Mouse (Mus musculus) Patski (cell line): ENCODE data around the gene Plxnb1. TPM values are rescaled to one million over a fixed set of nuclear protein-coding genes. Genes with fewer than 3 reads are reported as not detected.
"Not testable (repeated sequence)": the region's sequence is repeated elsewhere in the genome, so short reads cannot be mapped to it uniquely, and the experiment has no call there.

Experiments
- ATAC-seq: fragments of 100-300 bp; one replicate; pipeline ENCODE4 v1.8.0; 2021
- CTCF ChIA-PET: fragments of 350-600 bp; sonication (Branson Sonifier 250); formaldehyde crosslinking; loops from one replicate; lab custom pipeline; 2022; ENCODE audit warnings: inconsistent platforms; lab: Charles Lee
- POLR2A ChIA-PET: fragments of 350-600 bp; sonication (Branson Sonifier 250); formaldehyde crosslinking; loops from one replicate; lab custom pipeline; 2022; ENCODE audit warnings: antibody characterized with exemption, inconsistent platforms; lab: Charles Lee
- DNase-seq: peaks from one replicate; pipeline ENCODE4 v3.0.0-alpha.2; 2011; ENCODE audit warnings: low read depth, low spot score
- H3K27me3 ChIP-seq: fragments of 371-371 bp; one replicate; pipeline ENCODE4 v1.5.1; 2021
- CTCF ChIP-seq: fragments of 100-300 bp; IDR thresholded peaks from one replicate; pipeline ENCODE4 v1.5.1; 2021
- in situ Hi-C: fragments of 300-500 bp; cut with MboI; formaldehyde crosslinking; loops from 3 replicates; pipeline ENCODE4 v1.11.1; 2018; ENCODE audit warnings: low pct_unique_long_range_greater_than_20kb, mixed read lengths
- polyA plus RNA-seq: library from polyadenylated mRNA; unstranded; gene quantifications from one replicate; pipeline ENCODE4 v1.2.3, GENCODE M21; 2021

The Plxnb1 gene
- polyA plus RNA-seq, 1 experiment from 2014 or later, result 0.40 TPM

DNA sequence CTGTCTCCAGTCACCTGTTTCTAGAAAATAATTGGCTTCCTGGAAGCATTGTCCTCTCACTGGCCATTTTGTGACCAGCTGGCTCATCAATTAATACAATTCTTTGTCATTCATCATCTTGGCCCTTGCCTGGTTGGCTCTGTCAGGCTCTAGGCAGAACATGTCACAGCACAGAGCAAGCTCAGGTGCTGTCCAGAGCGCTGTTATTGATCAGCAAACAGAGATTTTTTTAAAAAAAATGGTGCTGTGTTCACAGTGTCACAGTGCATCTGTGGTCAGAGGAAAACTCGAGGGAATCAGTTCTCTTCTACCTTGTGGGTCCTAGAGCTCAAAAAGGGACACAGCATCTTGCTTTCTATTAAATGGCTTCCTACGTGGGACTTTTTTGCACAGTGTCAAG lies 30.3 kb downstream of the Plxnb1 start:
- CTCF ChIA-PET, result interaction anchor here (7.8 kb wide), 1 partner anchor 36 kb away, joined by 77 read pairs; no protein-coding TSS in a partner anchor
- DNase-seq (no peak), ATAC-seq (no peak)
- H3K27me3 ChIP-seq, result peaks cover 14% of the 10 kb centered on the region
- POLR2A ChIA-PET, result interaction anchor here (1.1 kb wide), 1 partner anchor 20 kb away, joined by 3 read pairs; no protein-coding TSS in a partner anchor
- in situ Hi-C loops, result loop anchor here (5.0 kb wide), 1 partner anchor 113 kb away; no protein-coding TSS in a partner anchor
- no peak for TF ChIP-seq CTCF

DNA sequence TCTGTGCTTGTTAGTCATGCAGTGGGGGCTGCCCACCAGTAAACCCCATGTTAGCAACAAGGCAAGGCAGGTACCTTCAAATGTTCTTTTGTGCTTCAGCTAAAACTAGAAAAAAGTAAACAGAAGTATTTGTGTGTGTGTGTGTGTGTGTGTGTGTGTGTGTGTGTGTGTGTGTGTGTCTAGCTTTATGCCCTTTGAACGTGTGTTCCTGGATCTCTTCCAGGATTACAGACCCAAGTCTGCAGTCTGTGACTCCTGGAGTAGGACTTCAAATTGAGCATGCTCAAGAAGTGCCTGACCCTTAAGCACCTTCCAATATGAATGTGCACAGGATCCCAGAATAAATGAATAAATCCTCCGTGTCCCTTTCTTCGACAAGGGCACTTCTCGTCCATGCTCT lies 31.9 kb downstream of the Plxnb1 start:
- peaks cover 14% of the 10 kb centered on the region for H3K27me3 ChIP-seq
- in situ Hi-C loops, result loop anchor here (5.0 kb wide), 1 partner anchor 115 kb away; no protein-coding TSS in a partner anchor
- CTCF ChIA-PET, result no interaction called here
- TF ChIP-seq CTCF, result no peak
- ATAC-seq (no peak), DNase-seq (no peak)
- POLR2A ChIA-PET, result no interaction called here

DNA sequence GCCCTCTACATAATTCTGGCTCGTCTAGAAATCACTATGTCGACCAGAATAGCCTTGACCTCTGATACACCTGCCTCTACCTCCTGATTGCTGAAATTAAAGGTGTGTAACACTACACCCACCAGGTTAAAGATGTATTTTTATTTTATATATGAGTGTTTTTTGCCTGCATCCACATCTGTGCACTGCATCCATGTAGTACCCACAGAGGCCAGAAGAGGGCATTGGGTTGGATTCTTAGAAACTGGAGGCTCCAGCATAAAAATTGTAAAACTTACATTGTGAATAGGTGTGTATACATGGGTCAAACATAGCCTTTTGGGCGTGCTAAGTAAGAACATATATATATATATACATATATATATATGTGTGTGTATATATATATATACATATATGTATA lies 33.0 kb downstream of the Plxnb1 start:
- ATAC-seq (no peak), DNase-seq (no peak)
- TF ChIP-seq CTCF, result peak; percentile 51
- H3K27me3 ChIP-seq, result peaks cover 19% of the 10 kb centered on the region
- ChIA-PET POLR2A (no interaction called here), CTCF (no interaction called here)
- in situ Hi-C loops, result loop anchor here (5.0 kb wide), 1 partner anchor 116 kb away; no protein-coding TSS in a partner anchor

DNA sequence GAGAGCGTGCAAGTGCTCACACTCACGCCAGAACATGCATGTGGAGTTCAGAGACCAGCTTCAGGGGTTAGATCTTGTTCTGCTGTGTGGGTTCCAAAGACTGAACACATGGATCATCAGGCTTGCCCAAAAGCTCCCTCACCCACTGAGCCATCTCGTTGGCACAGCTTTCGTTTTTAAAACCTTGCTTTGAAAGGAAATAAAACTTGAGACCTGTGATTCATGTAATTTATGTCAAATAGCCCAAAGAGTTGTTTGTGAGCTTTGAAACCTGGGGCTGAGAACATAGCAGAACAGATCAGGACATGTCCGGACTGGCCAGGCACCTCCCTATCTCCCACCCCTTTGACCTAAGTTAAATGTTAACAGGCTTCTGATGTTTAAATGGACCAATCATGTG lies 34.9 kb downstream of the Plxnb1 start:
- DNase-seq (peak; percentile 12), ATAC-seq (no peak)
- in situ Hi-C loops, result no loop called here
- peaks cover 14% of the 10 kb centered on the region for H3K27me3 ChIP-seq
- CTCF ChIA-PET, result no interaction called here
- TF ChIP-seq CTCF, result no peak
- POLR2A ChIA-PET, result no interaction called here

DNA sequence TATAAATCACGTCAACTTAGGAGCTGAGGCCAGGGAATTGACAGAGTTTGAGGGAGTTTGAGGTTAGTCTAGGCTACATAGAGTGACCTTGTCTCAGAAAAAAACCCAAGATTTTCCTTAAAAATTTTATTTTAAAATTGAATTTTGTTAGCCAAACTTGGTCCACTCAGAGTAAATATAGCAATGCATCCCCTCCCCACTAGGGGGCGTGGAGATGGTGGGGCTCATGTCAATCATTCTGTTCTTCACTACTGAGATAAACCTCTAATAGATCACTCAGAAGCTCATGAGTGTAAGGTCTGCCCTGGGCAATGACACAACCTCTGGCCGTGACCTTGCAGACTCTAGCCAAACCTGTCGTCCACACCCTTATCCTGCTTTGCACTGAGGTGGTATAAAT lies 45.2 kb downstream of the Plxnb1 start:
- CTCF ChIA-PET, in situ Hi-C loops, POLR2A ChIA-PET, DNase-seq, ATAC-seq: not testable (repeated sequence)
- H3K27me3 ChIP-seq, result peaks cover 23% of the 10 kb centered on the region

DNA sequence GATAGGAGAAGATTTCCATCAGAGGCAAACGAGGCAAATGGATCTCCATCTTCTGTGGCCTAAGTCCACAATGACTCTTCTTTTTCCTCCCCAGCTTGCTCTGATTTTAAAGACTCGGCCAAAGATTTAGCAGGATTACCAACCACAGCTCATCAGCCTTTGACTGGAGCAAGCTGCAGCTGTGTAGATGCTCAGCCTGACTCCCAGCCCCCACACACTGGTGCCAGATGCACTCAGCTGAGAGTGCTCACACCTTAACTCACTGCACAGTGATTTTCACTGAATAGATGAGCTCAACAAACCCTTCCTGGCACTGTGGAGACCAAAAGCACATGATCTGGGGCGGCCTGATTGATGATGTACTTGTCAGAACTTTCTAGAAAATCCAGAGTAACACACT lies 66.8 kb downstream of the Plxnb1 start, which contains the start of gene Fbxw21:
Gene Fbxw21, minus strand, starts transcription at position 101 of the 400 bp plus-strand sequence.
- in situ Hi-C loops, result no loop called here

DNA sequence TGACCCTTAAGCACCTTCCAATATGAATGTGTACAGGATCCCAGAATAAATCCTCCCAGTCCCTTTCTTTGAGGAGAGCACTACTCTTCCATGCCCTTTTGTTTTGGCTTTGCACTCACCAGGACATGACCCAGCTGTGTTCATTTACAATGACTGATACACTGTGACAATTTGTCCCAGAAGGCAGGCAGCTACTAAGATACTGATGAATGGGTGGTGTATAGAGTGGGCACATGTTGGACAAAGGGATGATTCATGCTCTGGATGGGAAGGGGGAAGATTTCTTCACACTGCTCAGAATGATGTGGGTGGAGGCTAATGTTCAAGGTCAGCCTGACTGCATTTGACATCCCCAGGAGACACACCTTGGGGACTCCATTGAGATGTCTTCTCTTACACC lies 72.1 kb downstream of the Plxnb1 start:
- ChIA-PET POLR2A (no interaction called here), CTCF (no interaction called here)
- in situ Hi-C loops, result no loop called here
- no peak for TF ChIP-seq CTCF
- DNase-seq (no peak), ATAC-seq (no peak)
- no peaks in the 10 kb centered on the region for H3K27me3 ChIP-seq

More for the DNA sequence above, 66.8 kb downstream of the Plxnb1 start, which contains the start of gene Fbxw21:
- no peak for DNase-seq
- no peak for ATAC-seq
- ChIA-PET CTCF (no interaction called here), POLR2A (no interaction called here)
- TF ChIP-seq CTCF, result no peak
- peaks cover 9% of the 10 kb centered on the region for H3K27me3 ChIP-seq

Other genes with a start within 250 kb of the Plxnb1 start
- gene Slc26a6, start 242.1 kb upstream of the Plxnb1 start, polyA plus RNA-seq, result 7.8 TPM
- not detected for gene Tmem89, start 180.8 kb upstream of the Plxnb1 start, polyA plus RNA-seq
- gene Uqcrc1, start 158.8 kb upstream of the Plxnb1 start, polyA plus RNA-seq, result 440 TPM
- 9.1 TPM for gene Col7a1, start 141.8 kb upstream of the Plxnb1 start, polyA plus RNA-seq
- gene Ucn2, start 109.4 kb upstream of the Plxnb1 start, polyA plus RNA-seq, result 0.18 TPM
- 7.2 TPM for gene Pfkfb4, start 103.6 kb upstream of the Plxnb1 start, polyA plus RNA-seq
- 86.9 TPM for gene Shisa5, start 56.8 kb upstream of the Plxnb1 start, polyA plus RNA-seq
- gene Trex1, start 35.7 kb upstream of the Plxnb1 start, polyA plus RNA-seq, result 18.1 TPM
- gene Atrip, start 21.3 kb upstream of the Plxnb1 start, polyA plus RNA-seq, result 10.3 TPM
- 8.4 TPM for gene Ccdc51, start 12.9 kb upstream of the Plxnb1 start, polyA plus RNA-seq
- 188 TPM for gene Tma7, start 12.8 kb upstream of the Plxnb1 start, polyA plus RNA-seq
- not detected for gene Fbxw21, start 66.7 kb downstream of the Plxnb1 start, polyA plus RNA-seq
- gene Fbxw13, start 100.6 kb downstream of the Plxnb1 start, polyA plus RNA-seq, result not detected
- not detected for gene Fbxw20, start 139.4 kb downstream of the Plxnb1 start, polyA plus RNA-seq
- gene Fbxw14, start 192.3 kb downstream of the Plxnb1 start, polyA plus RNA-seq, result not detected
- gene Fbxw28, start 244.3 kb downstream of the Plxnb1 start, polyA plus RNA-seq, result not detected